Mouse (Mus musculus): ENCODE data around the gene Sap30.
"Not testable (repeated sequence)": the region's sequence is repeated elsewhere in the genome, so short reads cannot be mapped to it uniquely, and the experiment has no call there.

Gene Sap30

DNA sequence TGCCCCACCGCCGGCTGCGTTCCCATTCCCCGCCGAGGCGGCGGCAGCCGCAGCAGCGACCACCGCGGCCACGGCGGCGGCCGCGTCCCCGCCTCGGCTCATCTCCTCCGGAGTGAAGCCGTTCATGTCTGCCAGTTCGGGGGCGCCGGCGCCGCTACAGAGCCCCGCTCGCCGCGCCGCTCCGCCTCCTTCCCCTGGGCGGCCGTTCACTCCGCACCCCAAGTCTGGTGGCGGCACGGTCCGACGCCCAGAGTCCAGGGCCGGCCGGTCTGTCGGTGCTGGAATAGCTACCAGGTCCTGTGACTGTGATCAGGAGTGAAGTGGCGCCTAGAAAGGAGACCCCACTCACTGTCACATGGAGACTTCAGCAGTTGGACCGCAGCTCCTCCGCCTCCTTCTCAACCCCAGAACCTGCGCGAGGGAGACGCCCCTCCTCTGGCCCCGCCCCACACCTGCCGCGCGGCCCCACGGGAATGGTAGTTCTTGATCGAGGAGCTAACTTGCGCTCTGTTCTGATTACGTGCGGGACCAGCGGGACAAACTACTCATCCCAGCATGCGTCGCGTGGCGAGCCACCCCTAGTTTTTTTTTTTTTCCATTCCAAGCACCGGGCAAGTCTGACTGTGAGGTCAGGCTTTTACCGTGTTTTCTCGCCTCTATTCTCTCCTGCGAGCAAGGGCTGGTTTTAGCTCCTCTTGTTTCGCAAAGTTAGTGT is at the start of gene Sap30:
TSS of gene Sap30 (minus strand) at position 420 of the 715 bp plus-strand sequence.
- DNase-seq (ENCODE audit: low read depth, low spot score), result peak; percentile 97

- no peak for DNase-seq (ENCODE audit: low read depth, low spot score)
Measured at GRCm38 (mm10) chr8:57536167-57536566, 48.5 kb upstream of the Sap30 start.

DNA sequence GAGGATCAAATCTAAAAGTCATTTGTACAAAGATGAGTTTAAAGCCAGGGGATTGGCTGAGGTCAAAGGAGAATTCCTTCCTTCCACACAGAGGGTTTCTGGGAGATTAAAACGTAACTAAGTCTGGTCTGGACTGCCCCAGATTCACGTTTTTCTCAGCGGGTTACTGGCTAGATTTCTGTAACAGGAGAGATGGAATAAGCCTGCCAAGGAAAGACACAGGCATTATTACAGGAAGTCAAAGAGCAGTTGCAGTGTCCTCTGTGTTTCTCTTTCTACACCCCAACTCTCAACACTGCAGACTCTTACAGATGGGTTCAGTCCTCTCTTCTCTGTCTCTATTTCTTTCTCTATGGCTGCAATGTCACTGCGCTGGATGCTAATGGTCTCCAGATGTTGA is 46.8 kb upstream of the Sap30 start:
- no peak for DNase-seq (ENCODE audit: low read depth, low spot score)

GRCm38 (mm10) chr8:57533106-57533505 is 45.4 kb upstream of the Sap30 start:
- DNase-seq (ENCODE audit: low read depth, low spot score), result no peak

DNA sequence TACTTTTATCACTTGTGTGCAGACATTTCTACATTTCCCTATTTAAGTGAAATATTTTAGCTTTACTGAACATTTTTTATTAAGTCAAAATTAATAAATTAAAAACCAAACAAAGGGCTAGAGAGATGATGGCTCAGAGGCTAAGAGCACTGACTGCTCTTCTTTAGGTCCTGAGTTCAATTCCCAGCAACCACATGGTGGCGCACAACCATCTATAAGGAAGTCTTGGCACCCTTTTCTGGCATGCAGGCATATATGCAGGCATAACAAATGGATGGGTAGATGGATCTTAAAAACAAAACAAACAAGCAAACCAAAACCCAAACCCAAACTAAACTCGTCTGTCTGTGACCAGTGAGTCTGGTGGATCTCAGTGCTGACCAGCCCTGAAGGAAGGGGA is 44.6 kb upstream of the Sap30 start:
- DNase-seq (ENCODE audit: low read depth, low spot score), result no peak

DNA sequence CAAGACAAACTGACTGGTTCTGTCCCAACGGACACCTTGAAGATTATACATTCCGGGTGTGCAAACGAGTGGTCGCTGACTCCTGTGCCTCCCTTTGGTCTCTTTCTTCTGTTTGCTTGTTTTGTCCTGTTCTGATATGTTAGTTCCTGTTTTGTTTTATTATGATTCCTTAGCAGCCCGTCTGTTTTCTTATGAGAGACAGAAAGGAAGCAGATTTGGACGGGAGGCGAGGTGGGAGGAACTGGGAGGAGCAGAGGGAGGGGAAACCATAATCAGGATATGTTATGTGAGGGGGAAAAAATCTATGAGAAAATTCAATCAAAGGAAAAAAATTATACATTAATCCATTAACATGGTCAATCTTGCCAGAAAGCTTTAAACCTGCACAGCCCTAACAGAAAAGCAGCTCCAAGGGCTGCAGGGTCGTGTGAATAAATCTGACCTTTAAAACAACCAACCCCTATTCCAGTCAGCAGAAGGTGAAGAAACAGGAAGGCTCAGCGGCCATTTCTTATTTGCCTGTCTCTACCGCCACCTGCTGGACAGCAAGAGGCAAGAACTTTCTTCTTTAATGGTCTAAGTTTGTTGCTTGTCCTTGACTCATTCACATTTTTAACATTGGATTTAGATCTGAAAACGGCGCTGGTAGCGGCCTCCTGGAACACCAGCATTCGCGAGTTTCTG is 43.1 kb upstream of the Sap30 start:
- peak; percentile 84 for DNase-seq (ENCODE audit: low read depth, low spot score)

- DNase-seq (ENCODE audit: low read depth, low spot score), result no peak
Measured at GRCm38 (mm10) chr8:57530238-57530637, 42.6 kb upstream of the Sap30 start.

- DNase-seq (ENCODE audit: low read depth, low spot score), result no peak
Measured at GRCm38 (mm10) chr8:57528036-57528435, 40.4 kb upstream of the Sap30 start.

DNA sequence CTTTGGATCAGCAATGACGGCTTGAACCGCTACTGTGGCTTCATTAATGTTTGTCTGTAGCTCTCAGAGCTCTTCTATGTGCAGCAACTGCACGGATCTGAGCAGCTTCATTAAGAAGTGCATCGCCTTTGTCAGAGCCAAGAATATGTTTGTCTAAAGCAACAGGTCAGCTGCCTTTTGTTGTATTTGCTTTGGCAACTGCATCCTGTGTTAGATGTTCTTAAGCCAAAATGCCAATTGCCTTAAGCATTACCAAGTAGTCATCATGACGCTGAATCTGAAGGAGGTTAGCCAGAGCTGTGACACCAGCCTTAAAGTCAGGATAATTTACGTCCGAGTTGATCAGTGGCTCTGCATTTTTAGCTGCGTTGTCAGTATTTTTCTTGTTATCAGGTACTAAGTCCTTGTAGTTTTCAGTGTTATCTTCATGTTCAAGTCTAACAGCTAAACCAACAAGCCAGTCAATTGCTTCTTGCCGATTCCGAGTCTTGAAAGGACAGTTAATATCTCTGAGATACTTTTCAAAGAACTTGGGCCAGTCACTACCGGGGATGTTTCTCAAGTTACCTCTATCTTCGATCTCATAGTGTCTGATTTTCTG is 32.6 kb upstream of the Sap30 start:
- no peak for DNase-seq (ENCODE audit: low read depth, low spot score)

DNA sequence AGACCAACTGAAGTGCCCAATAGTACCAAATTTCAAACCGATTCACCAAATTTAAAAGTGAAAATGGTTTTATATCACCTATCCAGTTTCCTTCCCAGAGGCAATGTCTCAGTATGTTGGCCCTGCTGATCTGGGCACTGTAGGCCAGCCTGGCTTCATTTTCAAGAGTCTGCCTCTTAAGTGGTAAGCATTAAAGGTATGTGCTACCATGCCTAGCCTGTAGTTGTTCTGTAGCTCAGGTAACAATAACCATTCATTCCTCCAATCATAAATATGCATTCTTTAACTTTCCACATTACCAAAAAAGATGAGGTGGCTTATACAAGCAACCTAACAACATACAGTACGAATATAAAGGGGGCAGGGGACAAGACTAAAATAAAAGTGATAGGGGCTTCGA is 30.1 kb upstream of the Sap30 start:
- no peak for DNase-seq (ENCODE audit: low read depth, low spot score)

DNA sequence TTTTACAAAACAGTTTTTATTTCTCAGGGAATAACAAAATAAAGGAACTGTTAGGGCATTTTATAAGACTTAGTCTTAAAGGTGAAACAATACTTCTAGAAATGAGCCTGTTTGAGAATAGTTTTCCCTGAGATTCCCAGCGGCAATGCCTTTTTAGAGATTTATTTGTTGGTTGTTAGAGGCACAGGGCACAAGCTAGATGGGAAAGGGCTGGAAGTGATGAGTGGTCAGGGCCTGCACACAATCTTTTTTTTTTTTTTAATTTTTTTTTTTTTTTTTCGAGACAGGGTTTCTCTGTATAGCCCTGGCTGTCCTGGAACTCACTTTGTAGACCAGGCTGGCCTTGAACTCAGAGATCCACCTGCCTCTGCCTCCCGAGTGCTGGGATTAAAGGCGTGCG is 29.0 kb upstream of the Sap30 start:
- DNase-seq (ENCODE audit: low read depth, low spot score), result not testable (repeated sequence)

GRCm38 (mm10) chr8:57513178-57513661 is 25.6 kb upstream of the Sap30 start:
- not testable (repeated sequence) for DNase-seq (ENCODE audit: low read depth, low spot score)

- peak; percentile 48 for DNase-seq (ENCODE audit: low read depth, low spot score)
Measured at GRCm38 (mm10) chr8:57512141-57513056, 24.7 kb upstream of the Sap30 start.

DNA sequence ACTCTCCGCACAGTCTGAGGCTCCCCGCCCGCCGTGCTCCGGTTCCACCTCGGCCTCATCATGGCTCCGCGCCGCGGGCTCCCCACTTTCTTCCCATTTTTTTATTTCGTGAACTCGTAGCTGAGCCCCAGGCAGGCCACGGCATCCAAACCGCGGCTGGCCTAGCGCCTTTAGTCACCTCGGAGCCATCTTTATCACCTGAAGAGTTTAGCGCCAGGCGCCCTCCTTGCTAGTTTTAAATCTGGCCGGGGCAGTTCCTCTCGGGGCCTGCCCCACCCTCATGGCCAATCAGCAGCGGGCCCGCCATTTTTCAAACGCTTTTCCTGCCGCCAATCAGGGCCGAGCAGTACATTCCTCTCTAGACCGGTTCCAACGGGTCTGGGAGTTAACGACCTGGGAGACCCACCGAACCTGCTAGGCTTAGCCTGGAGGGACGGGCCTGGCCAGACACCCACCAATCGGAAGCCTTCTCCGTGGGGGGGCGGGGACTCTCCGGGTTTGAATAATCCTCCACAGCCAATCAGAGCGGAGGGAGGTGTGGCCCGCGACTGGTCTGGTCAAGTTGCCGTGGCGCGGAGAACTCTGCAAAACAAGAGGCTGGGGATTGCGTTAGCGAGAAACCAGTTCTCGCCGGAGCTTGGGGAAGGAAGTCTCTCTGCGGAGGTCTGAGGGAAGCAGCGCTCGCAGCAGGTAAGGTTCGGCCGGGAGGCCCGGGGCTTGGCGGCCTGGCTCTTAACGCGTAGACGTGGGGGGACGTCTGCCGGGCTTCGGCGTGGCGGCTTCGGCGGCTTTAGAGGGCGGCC is 23.9 kb upstream of the Sap30 start, which contains the start of gene Hmgb2:
TSS of gene Hmgb2 (plus strand) at position 592 of the 803 bp plus-strand sequence.
- DNase-seq (ENCODE audit: low read depth, low spot score), result peak; percentile 100

GRCm38 (mm10) chr8:57510791-57511315 is 23.2 kb upstream of the Sap30 start:
- DNase-seq (ENCODE audit: low read depth, low spot score), result no peak

DNA sequence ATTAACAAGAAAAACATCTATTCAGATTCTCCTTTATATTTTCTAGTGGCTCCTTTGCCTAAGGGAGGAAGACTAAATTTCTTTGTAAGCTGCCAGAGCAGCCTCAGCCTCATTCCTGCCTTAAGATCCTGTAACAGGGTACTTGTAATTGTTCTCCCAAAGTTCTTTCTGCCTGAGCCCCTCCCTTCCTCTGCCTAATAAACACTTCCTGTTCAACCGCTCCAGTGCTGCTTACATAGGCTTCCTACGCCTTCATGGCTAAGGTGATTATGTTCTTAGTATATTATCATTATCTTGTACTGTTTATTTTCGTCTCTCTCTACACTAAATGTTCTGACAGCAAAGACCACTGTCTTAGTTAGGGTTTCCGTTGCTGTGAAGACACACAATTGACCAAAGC is 21.0 kb upstream of the Sap30 start:
- no peak for DNase-seq (ENCODE audit: low read depth, low spot score)

GRCm38 (mm10) chr8:57507556-57508063 is 19.9 kb upstream of the Sap30 start:
- DNase-seq (ENCODE audit: low read depth, low spot score), result no peak

DNA sequence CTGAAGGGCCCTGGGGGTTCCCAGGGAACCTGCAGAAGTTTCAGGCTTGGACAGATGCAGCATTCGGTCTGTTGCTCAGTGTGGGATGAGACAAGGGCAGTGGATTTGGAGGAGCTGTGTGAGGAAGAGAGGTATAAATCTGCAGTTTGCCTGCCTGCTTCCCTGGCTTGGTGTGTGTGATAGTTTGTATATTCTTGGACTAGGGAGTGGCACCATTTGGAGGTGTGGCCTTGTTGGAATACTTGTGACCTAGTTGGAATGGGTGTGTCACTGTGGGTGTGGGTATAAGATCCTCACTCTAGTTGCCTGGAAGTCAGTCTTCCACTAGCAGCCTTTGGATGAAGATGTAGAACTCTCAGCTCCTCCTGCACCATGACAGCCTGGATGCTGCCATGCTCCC is 17.8 kb upstream of the Sap30 start:
- not testable (repeated sequence) for DNase-seq (ENCODE audit: low read depth, low spot score)

- DNase-seq (ENCODE audit: low read depth, low spot score), result peak; percentile 73
Measured at GRCm38 (mm10) chr8:57503641-57504040, 16.0 kb upstream of the Sap30 start.

DNA sequence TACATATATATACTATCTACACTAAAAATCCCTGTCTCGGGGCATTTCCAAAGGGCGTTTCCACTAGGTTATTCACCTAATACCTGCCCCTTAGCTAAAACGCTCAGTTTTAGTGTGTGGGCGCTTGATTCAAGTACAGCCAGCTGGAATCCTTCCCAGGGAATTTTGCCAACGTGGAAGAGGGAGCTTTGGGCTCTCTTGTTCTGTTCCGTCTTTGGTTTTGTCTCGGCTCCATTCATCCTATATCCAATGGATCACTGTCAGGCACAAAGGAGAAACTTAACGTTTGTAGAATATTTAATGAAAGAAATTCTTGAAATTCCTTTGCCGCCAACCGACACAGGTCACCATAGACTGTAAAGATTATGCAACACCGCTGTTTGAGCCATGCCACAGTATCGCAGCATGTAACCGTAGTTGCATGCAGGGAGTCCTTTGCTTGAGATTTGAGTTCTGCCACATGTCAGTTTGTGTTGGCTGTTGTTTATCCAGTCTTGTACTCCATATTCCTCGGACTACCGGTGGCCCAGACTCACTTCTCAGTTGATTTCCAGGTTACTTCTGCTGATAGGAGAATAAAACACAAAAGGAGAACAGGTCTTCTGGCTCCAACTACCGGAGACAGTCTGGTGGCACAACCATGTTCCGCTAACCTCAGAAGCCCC is 11.3 kb upstream of the Sap30 start:
- no peak for DNase-seq (ENCODE audit: low read depth, low spot score)
